Mouse (Mus musculus) kidney, adult 2 months (tissue): ENCODE data around the gene Tbccd1.

Experiments
- CTCF ChIP-seq: fragments of 200-500 bp; conservative IDR thresholded peaks from 2 replicates; pipeline ENCODE4 v1.5.1; 2011; ENCODE audit warnings: low read depth, mild to moderate bottlenecking, control low read depth, low read length, moderate library complexity, mixed read lengths; ENCODE audit not compliant: insufficient read depth, insufficient read length
- POLR2A ChIP-seq: fragments of 200-500 bp; IDR thresholded peaks from one replicate; pipeline ENCODE4 v1.6.1; 2011; ENCODE audit warnings: low read depth, low read length, control low read depth

DNA sequence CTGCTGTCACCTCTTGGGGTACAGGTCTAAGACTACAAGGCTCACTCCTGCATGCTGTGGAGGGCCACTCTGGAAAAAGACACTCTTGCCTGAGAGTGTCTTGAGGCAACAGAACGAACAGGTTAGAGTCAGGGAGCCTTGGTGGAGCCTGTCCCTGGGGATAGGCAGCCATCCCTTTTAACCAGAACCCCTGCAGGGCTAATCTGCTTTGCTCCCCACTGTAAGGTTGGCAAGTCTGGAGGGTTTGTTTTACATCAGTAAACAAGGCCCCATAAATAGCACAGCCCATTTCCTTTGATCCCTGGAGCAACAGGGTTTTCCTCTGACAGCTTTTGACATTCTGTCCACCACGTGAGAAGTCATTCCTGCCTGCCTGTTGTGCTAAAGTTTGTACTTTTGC lies 66.2 kb downstream of the Tbccd1 start:
- no peak for TF ChIP-seq CTCF
- TF ChIP-seq POLR2A = no peak
